Comparison of ENCODE assay signal across 13 mouse cellular contexts in genomic region chr12:100123476-100123875, GRCm38 (mm10). TPM values are rescaled to one million over a fixed set of nuclear protein-coding genes. Genes with fewer than 3 reads are reported as not detected.
DNase-seq lines count a peak whose midpoint lies in the region; ATAC-seq lines count a peak whose summit lies in the region.
"Had no signal": no experiment of that assay in that cellular context is flagged by ENCODE, and none has a peak within 500 bp of the region (broad histone marks: within the 10 kb centered on the region; RNA-seq: fewer than 3 reads in every experiment).

No protein-coding gene starts in this region.

- ATAC-seq in hindbrain, embryonic 14.5 days (ENCODE audit: low FRiP score): 0 out of 2 replicates have a peak, but pooled peaks have one; percentile 39
- ATAC-seq in hindbrain, embryonic 13.5 days (ENCODE audit: low FRiP score): no peak
- ATAC-seq: hindbrain, postnatal 0 days had no signal

- no peaks in the 10 kb centered on the region for H3K9me3 ChIP-seq in hindbrain, embryonic 14.5 days (ENCODE audit: control insufficient read depth, low read length)
- H3K9me3 ChIP-seq in hindbrain, embryonic 13.5 days: no peaks in the 10 kb centered on the region
- H3K9me3 ChIP-seq: embryonic facial prominence, embryonic 15.5 days; heart, embryonic 15.5 days; midbrain, embryonic 12.5 days had no signal

- H3K36me3 ChIP-seq in hindbrain, embryonic 14.5 days (replicated peaks; ENCODE audit: control insufficient read depth, insufficient read depth): peaks cover 90% of the 10 kb centered on the region
- peaks cover 88% of the 10 kb centered on the region for H3K36me3 ChIP-seq in hindbrain, embryonic 13.5 days

- no peak overlapping the region for H3K27ac ChIP-seq in hindbrain, embryonic 14.5 days
- no peak overlapping the region for H3K27ac ChIP-seq in hindbrain, embryonic 13.5 days
- H3K27ac ChIP-seq: embryonic facial prominence, embryonic 15.5 days; heart, embryonic 15.5 days; hindbrain, postnatal 0 days; midbrain, embryonic 12.5 days had no signal

- H3K9ac ChIP-seq in hindbrain, embryonic 14.5 days: no peak overlapping the region
- H3K9ac ChIP-seq in hindbrain, embryonic 13.5 days: no peak overlapping the region
- H3K9ac ChIP-seq: embryonic facial prominence, embryonic 15.5 days; heart, embryonic 15.5 days; midbrain, embryonic 12.5 days had no signal

- DNase-seq in hindbrain, embryonic 14.5 days (ENCODE audit: low spot score): no peak
- peak; percentile 44 to 72 for DNase-seq in kidney, adult 8-10 months
- DNase-seq in layer of hippocampus, adult 9-11 months: peak; percentile 88
- DNase-seq in right cerebral cortex, postnatal 10 days (ENCODE audit: low spot score in 2 of 2): peak; percentile 69 to 82
- no peak for DNase-seq in heart, adult 18-20 months
- no peak for DNase-seq in spleen, postnatal 4 days (ENCODE audit: low spot score in 2 of 2)
- DNase-seq in lung, postnatal 25 days (ENCODE audit: low spot score): no peak
- DNase-seq: cerebellum, adult 11-12 months had no signal

- no peaks in the 10 kb centered on the region for H3K4me1 ChIP-seq in hindbrain, embryonic 14.5 days (replicated peaks; ENCODE audit: control insufficient read depth, insufficient read depth, low read length)
- no peaks in the 10 kb centered on the region for H3K4me1 ChIP-seq in hindbrain, embryonic 13.5 days (replicated peaks)
- H3K4me1 ChIP-seq: embryonic facial prominence, embryonic 15.5 days; midbrain, embryonic 12.5 days had no signal

- 79% methylated on average over 9 of the region's 9 CpGs for WGBS in hindbrain, embryonic 14.5 days
- WGBS in hindbrain, embryonic 13.5 days: 84% methylated on average over 9 of the region's 9 CpGs

- no peaks in the 10 kb centered on the region for H3K27me3 ChIP-seq in hindbrain, embryonic 14.5 days (ENCODE audit: control insufficient read depth, insufficient read depth, low read length)
- H3K27me3 ChIP-seq in hindbrain, embryonic 13.5 days: no peaks in the 10 kb centered on the region
- H3K27me3 ChIP-seq: embryonic facial prominence, embryonic 15.5 days; heart, embryonic 15.5 days; midbrain, embryonic 12.5 days had no signal

- H3K4me2 ChIP-seq in hindbrain, embryonic 14.5 days (replicated peaks): no peak overlapping the region
- no peak overlapping the region for H3K4me2 ChIP-seq in hindbrain, embryonic 13.5 days
- H3K4me2 ChIP-seq: embryonic facial prominence, embryonic 15.5 days; heart, embryonic 15.5 days; midbrain, embryonic 12.5 days had no signal

- H3K4me3 ChIP-seq in hindbrain, embryonic 14.5 days (replicated peaks; ENCODE audit: low read length): no peak overlapping the region
- H3K4me3 ChIP-seq in hindbrain, embryonic 13.5 days: no peak overlapping the region
- H3K4me3 ChIP-seq: embryonic facial prominence, embryonic 15.5 days; heart, embryonic 15.5 days; midbrain, embryonic 12.5 days had no signal

RNA-seq across cellular contexts. Expression of gene Psmc1, which starts 13.5 kb away (rescaled TPM):
- 264 and 278 TPM in 2 replicates for polyA plus RNA-seq in hindbrain, embryonic 14.5 days (2014; fragmentation: Nextera tagmentation; extraction: Ambion mirVana)
- polyA plus RNA-seq in hindbrain, embryonic 13.5 days (2015; fragmentation: Nextera tagmentation; extraction: Ambion mirVana): 282 and 285 TPM in 2 replicates
- 100 to 1,000 TPM; 139 to 144 TPM for total RNA-seq in heart, adult 18-20 months (2021)

RNA-seq across cellular contexts. Expression of gene Nrde2, which starts 36.0 kb away (rescaled TPM):
- polyA plus RNA-seq in hindbrain, embryonic 14.5 days (2014; fragmentation: Nextera tagmentation; extraction: Ambion mirVana): 12.0 and 14.0 TPM in 2 replicates
- polyA plus RNA-seq in hindbrain, embryonic 13.5 days (2015; fragmentation: Nextera tagmentation; extraction: Ambion mirVana): 14.4 and 14.9 TPM in 2 replicates
- 1 to 10 TPM; 7.8 to 8.2 TPM for total RNA-seq in heart, adult 18-20 months (2021)

Comparison
In these comparisons a context has a peak if more than half of its experiments do, and no peak if none do; other contexts are left out.
1. DNase-seq: peak in kidney, adult 8-10 months (2 of 2), layer of hippocampus, adult 9-11 months (single experiment) and right cerebral cortex, postnatal 10 days (2 of 2); none in hindbrain, embryonic 14.5 days (single experiment), heart, adult 18-20 months (0 of 2), spleen, postnatal 4 days (0 of 2) and lung, postnatal 25 days (single experiment).